Mouse (Mus musculus): ENCODE results near the gene Mael.

The Mael gene

GRCm38 (mm10) chr1:166152034-166152433, 86.5 kb downstream of the Mael start:
- DNase-seq = no peak

GRCm38 (mm10) chr1:166151341-166151740, 87.2 kb downstream of the Mael start:
- DNase-seq = no peak
